Mouse (Mus musculus) forebrain, embryonic 16.5 days (tissue): ENCODE measurements at regions not wholly inside any gene's neighbourhood (a gene's known extent, or its start where the extent isn't known, plus 50 kb on each side); places are given as distances from the start of the nearest gene placed in this dataset.
"Not testable (repeated sequence)": the region's sequence is repeated elsewhere in the genome, so short reads cannot be mapped to it uniquely, and the experiment has no call there.

Experiments used
- ATAC-seq: fragments of 200-750 bp; cut with Nextera tagmentation; 2 replicates; pipeline ENCODE4 v1.8.0; 2017; ENCODE audit warnings: mild to moderate bottlenecking, moderate library complexity
- H3K27ac ChIP-seq: fragments of 300-500 bp; sonication (generic); 2 replicates; pipeline ENCODE4 v1.5.1; 2014; ENCODE audit warnings: low read length, control low read depth
- H3K27me3 ChIP-seq: fragments of 300-500 bp; sonication (generic); replicated peaks from 2 replicates; pipeline ENCODE4 v1.6.1; 2014; ENCODE audit warnings: low read length; ENCODE audit not compliant: control insufficient read depth, insufficient read depth
- H3K36me3 ChIP-seq: fragments of 300-500 bp; sonication (generic); 2 replicates; pipeline ENCODE4 v1.6.1; 2014; ENCODE audit not compliant: control insufficient read depth, insufficient read depth
- H3K4me1 ChIP-seq: fragments of 300-500 bp; sonication (generic); replicated peaks from 2 replicates; pipeline ENCODE4 v1.6.1; 2014; ENCODE audit warnings: low read length; ENCODE audit not compliant: control insufficient read depth, insufficient read depth
- H3K4me2 ChIP-seq: fragments of 300-500 bp; sonication (generic); 2 replicates; pipeline ENCODE4 v1.6.1; 2014; ENCODE audit warnings: mild to moderate bottlenecking, low read length, control low read depth
- H3K4me3 ChIP-seq: fragments of 300-500 bp; sonication (generic); replicated peaks from 2 replicates; pipeline ENCODE4 v1.5.1; 2014; ENCODE audit warnings: mild to moderate bottlenecking, low read length, control low read depth
- H3K9ac ChIP-seq: fragments of 300-500 bp; sonication (generic); replicated peaks from 2 replicates; pipeline ENCODE4 v1.6.1; 2014; ENCODE audit warnings: low read depth, low read length, control low read depth
- H3K9me3 ChIP-seq: fragments of 300-500 bp; sonication (generic); 2 replicates; pipeline ENCODE4 v1.6.1; 2016; ENCODE audit warnings: low read length; ENCODE audit not compliant: control insufficient read depth
- WGBS: fragments of 180-500 bp; shearing (Covaris S2); extraction: QIAGEN DNeasy Blood & Tissue Kit; methylation state at CpG from one replicate; pipeline ENCODE4 v1.1.7; 2014; 5-methylcytosine and 5-hydroxymethylcytosine counted together

- WGBS, result 23% methylated on average over 3 of the region's 3 CpGs
- H3K27me3 ChIP-seq, result no peaks in the 10 kb centered on the region
- H3K4me2 ChIP-seq, result no peak overlapping the region
- no peaks in the 10 kb centered on the region for H3K36me3 ChIP-seq
- H3K9me3 ChIP-seq, result no peaks in the 10 kb centered on the region
- no peak for ATAC-seq
- no peak overlapping the region for H3K4me3 ChIP-seq
- H3K4me1 ChIP-seq, result no peaks in the 10 kb centered on the region
- no peak overlapping the region for H3K27ac ChIP-seq
- H3K9ac ChIP-seq, result no peak overlapping the region
These were observed 488.8 kb upstream of the Jmjd1c start for GRCm38 (mm10) chr10:66607141-66607540.

- Histone ChIP-seq H3K27ac (no peak overlapping the region), H3K27me3 (no peaks in the 10 kb centered on the region), H3K4me1 (no peaks in the 10 kb centered on the region), H3K4me2 (no peak overlapping the region), H3K4me3 (no peak overlapping the region), H3K9me3 (no peaks in the 10 kb centered on the region), H3K9ac (no peak overlapping the region), H3K36me3 (no peaks in the 10 kb centered on the region)
- ATAC-seq, result no peak
- 75% methylated on average over 3 of the region's 3 CpGs for WGBS
These were observed 479.6 kb upstream of the Jmjd1c start for GRCm38 (mm10) chr10:66616280-66616679.

- 90% methylated on average over 3 of the region's 3 CpGs for WGBS
- no peak overlapping the region for H3K9ac ChIP-seq
- H3K4me2 ChIP-seq, result no peak overlapping the region
- no peak for ATAC-seq
- no peaks in the 10 kb centered on the region for H3K27me3 ChIP-seq
- no peaks in the 10 kb centered on the region for H3K4me1 ChIP-seq
- H3K36me3 ChIP-seq, result no peaks in the 10 kb centered on the region
- H3K9me3 ChIP-seq, result no peaks in the 10 kb centered on the region
- H3K4me3 ChIP-seq, result no peak overlapping the region
- no peak overlapping the region for H3K27ac ChIP-seq
These were observed 464.9 kb upstream of the Jmjd1c start for GRCm38 (mm10) chr10:66630996-66631395.

- peaks cover 14% of the 10 kb centered on the region for H3K4me1 ChIP-seq
- 31% methylated on average over 24 of the region's 24 CpGs for WGBS
- no peaks in the 10 kb centered on the region for H3K36me3 ChIP-seq
- H3K4me3 ChIP-seq, result no peak overlapping the region; the same call in 1 of the 2 replicates
- peak overlapping the region; percentile 37 for H3K4me2 ChIP-seq
- H3K27me3 ChIP-seq, result no peaks in the 10 kb centered on the region
- ATAC-seq, result peak; percentile 82
- no peak overlapping the region for H3K9ac ChIP-seq
- H3K27ac ChIP-seq, result peak overlapping the region; percentile 77
- no peaks in the 10 kb centered on the region for H3K9me3 ChIP-seq
These were observed 454.8 kb upstream of the Jmjd1c start for GRCm38 (mm10) chr10:66640890-66641847.

- Histone ChIP-seq H3K9ac (no peak overlapping the region), H3K4me3 (no peak overlapping the region), H3K36me3 (no peaks in the 10 kb centered on the region), H3K4me1 (peaks cover 14% of the 10 kb centered on the region), H3K4me2 (no peak overlapping the region), H3K27me3 (no peaks in the 10 kb centered on the region), H3K27ac (no peak overlapping the region), H3K9me3 (no peaks in the 10 kb centered on the region)
- WGBS, result 81% methylated on average over 6 of the region's 6 CpGs
- ATAC-seq, result no peak
These were observed 454.0 kb upstream of the Jmjd1c start for GRCm38 (mm10) chr10:66641966-66642365.

- peaks cover 14% of the 10 kb centered on the region for H3K4me1 ChIP-seq
- no peak for ATAC-seq
- no peak overlapping the region for H3K9ac ChIP-seq
- H3K27ac ChIP-seq, result no peak overlapping the region
- 73% methylated on average over 5 of the region's 5 CpGs for WGBS
- no peaks in the 10 kb centered on the region for H3K36me3 ChIP-seq
- no peaks in the 10 kb centered on the region for H3K9me3 ChIP-seq
- H3K4me3 ChIP-seq, result no peak overlapping the region
- H3K4me2 ChIP-seq, result no peak overlapping the region
- no peaks in the 10 kb centered on the region for H3K27me3 ChIP-seq
These were observed 452.8 kb upstream of the Jmjd1c start for GRCm38 (mm10) chr10:66643160-66643559.

- Histone ChIP-seq H3K9me3 (no peaks in the 10 kb centered on the region), H3K27ac (no peak overlapping the region), H3K36me3 (no peaks in the 10 kb centered on the region), H3K9ac (no peak overlapping the region), H3K4me3 (no peak overlapping the region), H3K4me1 (no peaks in the 10 kb centered on the region), H3K4me2 (no peak overlapping the region), H3K27me3 (no peaks in the 10 kb centered on the region)
- ATAC-seq, result no peak
- 84% methylated on average over 5 of the region's 5 CpGs for WGBS
These were observed 438.4 kb upstream of the Jmjd1c start for GRCm38 (mm10) chr10:66657520-66657919.

GRCm38 (mm10) chr10:66683160-66683559 is 412.8 kb upstream of the Jmjd1c start:
- Histone ChIP-seq H3K36me3 (no peaks in the 10 kb centered on the region), H3K27me3 (no peaks in the 10 kb centered on the region), H3K4me1 (no peaks in the 10 kb centered on the region), H3K9ac (no peak overlapping the region), H3K9me3 (peaks cover 3% of the 10 kb centered on the region; the same call in 1 of the 2 replicates), H3K4me3 (no peak overlapping the region), H3K27ac (no peak overlapping the region), H3K4me2 (no peak overlapping the region)
- WGBS, result 91% methylated on average over 6 of the region's 6 CpGs
- no peak for ATAC-seq

- not testable (repeated sequence) for H3K9me3 ChIP-seq, ATAC-seq, H3K36me3 ChIP-seq, H3K4me1 ChIP-seq, H3K27ac ChIP-seq, H3K9ac ChIP-seq, H3K4me3 ChIP-seq, H3K4me2 ChIP-seq, H3K27me3 ChIP-seq
- WGBS, result 72% methylated on average over 2 of the region's 2 CpGs
These were observed 406.7 kb upstream of the Jmjd1c start for GRCm38 (mm10) chr10:66689196-66689595.
